Mouse (Mus musculus): Measurements from ENCODE around the gene Zfr.
"Not testable (repeated sequence)": the region's sequence is repeated elsewhere in the genome, so short reads cannot be mapped to it uniquely, and the experiment has no call there.

Zfr gene

DNA sequence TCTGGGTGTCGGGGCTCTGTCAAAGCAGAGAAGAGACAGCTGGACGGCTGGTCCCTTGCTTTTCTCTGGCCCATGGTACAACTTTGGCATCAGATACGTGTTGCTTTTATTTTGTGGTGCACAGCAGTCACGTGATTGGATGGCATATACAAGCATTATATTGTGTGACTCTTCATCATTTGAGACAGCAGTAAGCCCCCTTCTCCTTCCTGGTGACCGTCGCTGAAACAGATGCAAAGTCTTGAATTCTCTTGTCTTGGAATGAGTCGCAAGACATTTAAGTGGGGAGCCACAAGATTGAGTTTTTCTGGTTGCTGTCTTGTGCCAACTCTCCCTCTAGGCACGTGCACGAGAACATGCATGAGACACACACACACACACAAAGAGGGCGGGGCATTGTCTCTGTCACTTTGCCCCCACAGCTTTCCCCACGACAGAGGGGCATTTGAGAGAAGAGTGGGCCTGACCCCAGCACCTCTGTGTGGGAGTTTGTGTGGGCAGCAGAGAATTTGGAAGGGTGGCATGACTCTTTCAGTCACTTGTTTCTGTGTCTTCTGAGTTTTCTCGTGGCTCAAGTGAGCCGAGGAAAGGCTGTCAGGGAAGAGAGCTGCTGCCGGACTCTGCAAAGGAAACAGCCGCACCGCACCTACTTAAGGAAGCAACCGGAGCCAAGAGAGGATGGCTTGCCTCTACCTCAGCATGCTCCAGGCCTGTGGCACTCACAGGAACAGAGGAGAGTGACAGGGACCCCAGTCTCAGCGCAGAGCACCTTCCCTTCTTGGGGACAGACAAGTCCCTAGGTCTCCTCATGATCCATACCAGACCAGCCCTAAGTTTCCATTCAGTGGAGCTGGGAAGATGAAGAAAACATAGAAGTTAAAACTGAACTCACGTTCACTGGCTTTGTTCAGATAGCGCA is 77.4 kb downstream of the Zfr start:
- DNase-seq (ENCODE audit: low spot score in 2 of 2) = no peak

DNA sequence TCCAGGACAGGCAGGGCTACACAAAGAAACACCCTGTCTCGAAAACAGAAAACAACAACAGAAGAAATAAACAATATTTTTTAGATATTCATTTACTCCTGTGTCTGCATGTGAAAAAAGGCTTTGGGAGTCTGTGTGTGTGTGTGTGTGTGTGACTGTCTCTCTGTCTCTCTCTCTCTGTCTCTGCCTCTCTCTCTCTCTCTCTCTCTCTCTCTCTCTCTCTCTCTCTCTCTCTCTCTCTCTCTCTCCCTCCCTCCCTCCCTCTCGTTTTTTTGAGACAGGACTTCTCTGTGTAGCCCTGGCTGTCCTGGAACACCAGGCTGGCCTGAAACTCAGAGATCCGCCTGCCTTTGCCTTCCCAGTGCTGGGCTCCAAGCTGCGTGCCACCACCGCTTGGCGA is 78.3 kb downstream of the Zfr start:
- no peak for DNase-seq (ENCODE audit: low spot score in 2 of 2)

GRCm38 (mm10) chr15:12196410-12197191 is 79.0 kb downstream of the Zfr start:
- DNase-seq (ENCODE audit: low spot score in 2 of 2) = peak; percentile 54 to 57

DNA sequence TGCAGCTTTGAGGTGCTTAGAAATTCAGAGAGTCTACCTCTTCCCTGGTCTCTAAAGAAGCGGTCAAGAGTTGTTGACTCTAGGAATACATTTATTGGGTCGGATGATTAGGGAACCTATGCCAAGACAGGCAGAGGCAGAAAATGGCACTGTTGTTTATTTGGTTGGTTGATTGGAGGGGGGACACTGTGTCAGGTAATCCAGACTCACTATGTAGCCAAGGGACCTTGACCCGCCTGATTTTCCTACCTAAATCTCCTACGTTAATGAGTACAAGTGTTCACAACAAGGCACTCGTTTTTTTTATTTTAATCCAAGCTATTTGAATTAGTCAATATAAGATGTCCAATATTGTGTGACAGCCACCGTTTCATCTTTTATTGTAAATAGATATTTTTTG is 79.7 kb downstream of the Zfr start:
- no peak for DNase-seq (ENCODE audit: low spot score in 2 of 2)

DNA sequence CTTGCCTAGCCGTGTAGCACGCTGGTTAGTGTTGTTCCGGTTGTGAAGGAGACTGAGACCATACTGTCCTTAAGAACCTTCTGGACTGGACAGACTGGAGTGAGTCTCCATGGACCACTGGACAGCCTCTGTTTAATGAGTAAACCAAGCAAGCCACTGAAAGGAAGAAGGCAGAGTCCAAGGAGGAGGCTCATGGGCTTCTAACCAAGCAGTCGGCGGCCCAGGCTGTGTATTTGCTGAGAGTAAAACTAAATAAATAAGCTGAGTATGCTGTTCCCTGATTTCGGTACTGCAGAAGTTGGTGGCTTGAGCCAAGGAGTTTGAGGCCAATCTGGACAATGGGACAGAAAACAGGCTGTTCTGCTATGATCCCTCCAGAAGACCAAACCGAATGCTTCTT is 82.4 kb downstream of the Zfr start:
- DNase-seq (ENCODE audit: low spot score in 2 of 2) = no peak

- DNase-seq (ENCODE audit: low spot score in 2 of 2) = no peak
Measured at GRCm38 (mm10) chr15:12201856-12202255, 84.2 kb downstream of the Zfr start.

- DNase-seq (ENCODE audit: low spot score in 2 of 2) = no peak
Measured at GRCm38 (mm10) chr15:12202456-12202855, 84.8 kb downstream of the Zfr start.

- DNase-seq (ENCODE audit: low spot score in 2 of 2) = not testable (repeated sequence)
Measured at GRCm38 (mm10) chr15:12203008-12203407, 85.4 kb downstream of the Zfr start.

DNA sequence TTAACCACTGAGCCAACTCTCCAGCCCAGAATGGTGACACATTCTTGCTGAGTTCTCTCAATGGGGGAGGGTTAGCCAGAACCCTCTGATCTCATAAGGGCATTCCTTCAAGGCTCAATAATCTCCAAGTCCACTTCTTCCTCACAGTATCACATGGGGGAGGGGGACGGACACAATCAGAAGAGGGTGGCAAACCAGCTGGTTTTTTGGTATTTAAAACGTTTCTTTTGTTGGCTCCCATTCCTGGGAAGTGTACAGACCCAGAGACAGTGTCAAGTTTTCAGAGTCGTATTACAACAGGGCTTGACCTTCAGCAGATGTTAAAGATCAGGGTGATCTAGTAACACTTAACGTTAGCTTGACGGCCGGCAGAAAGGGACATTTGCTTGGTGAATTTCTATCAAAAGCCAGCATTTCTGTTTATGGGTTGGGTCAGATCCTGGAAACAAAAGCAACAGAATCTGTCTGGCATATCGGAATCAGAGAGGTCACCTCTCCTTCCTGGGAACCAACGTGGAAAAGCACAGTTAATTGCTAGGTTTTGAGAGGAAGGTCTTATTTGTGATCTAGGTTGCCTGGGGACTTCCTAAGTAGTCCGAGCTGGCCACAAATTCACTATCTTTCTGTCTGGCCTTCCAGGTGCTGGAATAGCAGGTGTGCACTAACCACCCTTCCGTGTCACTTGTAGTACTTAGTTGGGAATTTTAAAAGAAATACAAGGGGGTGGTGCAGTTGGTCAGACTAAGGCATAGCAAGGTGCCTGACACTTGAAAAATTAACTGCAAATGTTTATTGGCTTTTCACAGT is 86.1 kb downstream of the Zfr start:
- no peak for DNase-seq (ENCODE audit: low spot score in 2 of 2)

DNA sequence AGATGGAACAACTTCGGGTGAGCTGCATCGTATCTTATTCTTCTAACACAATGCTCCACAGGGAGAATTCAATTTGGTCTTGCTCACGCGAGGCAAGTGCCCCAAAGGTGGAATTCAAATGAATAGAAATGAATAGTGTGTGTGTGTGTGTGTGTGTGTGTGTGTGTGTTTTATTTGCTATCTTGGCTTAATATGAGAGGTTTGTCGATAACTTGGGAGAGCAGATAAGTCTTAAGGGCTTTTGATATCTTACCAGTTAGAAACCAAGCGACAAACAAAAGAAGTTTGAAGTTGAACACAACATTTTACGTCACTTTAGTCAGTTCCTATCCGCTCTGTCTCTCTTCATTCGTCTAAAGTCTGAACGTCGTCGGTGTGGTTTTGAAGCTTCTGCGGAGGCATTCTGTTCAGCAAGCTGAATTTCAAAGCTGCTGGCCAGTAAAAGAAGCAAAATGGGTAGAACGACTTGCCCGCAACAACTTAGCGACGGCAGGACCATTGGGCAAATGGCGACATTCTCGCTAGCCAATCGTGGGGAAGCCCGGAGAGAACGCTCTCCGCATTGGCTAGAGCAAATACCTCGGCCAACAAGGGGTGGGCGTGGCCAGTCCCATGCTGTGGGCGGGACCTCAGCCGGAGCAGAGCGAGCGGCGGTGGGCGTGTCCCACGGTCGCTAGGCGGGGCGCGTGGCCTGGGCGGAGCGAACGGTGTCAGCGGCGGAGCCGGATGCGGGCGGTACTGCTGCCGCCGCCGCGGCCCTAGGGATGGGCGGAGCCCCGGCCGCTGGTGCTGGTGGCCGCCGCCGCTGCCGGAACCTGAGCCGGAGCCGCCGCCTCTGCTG is 86.9 kb downstream of the Zfr start, which contains the start of gene Mtmr12:
Mtmr12 (plus strand) TSS at position 710 of the 841 bp plus-strand sequence.
- DNase-seq (ENCODE audit: low spot score in 2 of 2) = peak; percentile 100

GRCm38 (mm10) chr15:12205160-12205901 is 87.7 kb downstream of the Zfr start:
- no peak for DNase-seq (ENCODE audit: low spot score in 2 of 2)

GRCm38 (mm10) chr15:12205902-12206645 is 88.4 kb downstream of the Zfr start:
- no peak for DNase-seq (ENCODE audit: low spot score in 2 of 2)

- no peak for DNase-seq (ENCODE audit: low spot score in 2 of 2)
Measured at GRCm38 (mm10) chr15:12206646-12207222, 89.1 kb downstream of the Zfr start.

GRCm38 (mm10) chr15:12207556-12208090 is 90.0 kb downstream of the Zfr start:
- no peak for DNase-seq (ENCODE audit: low spot score in 2 of 2)

DNA sequence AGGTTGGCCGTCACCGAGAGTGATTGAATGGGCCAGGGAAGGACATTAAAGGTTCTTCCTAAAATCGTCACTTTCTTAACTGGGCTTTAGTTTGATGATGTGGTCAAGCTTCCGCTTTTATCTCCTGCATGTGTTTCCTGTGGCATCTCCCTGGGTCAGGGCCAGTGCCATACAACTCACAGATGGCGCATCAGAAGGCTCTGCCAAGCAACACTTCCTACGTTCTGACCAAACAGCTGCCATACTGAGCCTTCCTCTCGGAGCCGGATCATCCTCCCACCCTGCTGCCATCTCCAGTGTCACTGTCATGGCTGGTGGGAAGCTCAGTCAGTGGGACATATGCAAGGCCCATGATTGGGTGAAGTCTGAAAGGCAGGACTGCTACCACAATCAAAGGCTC is 93.9 kb downstream of the Zfr start:
- no peak for DNase-seq (ENCODE audit: low spot score in 2 of 2)

GRCm38 (mm10) chr15:12212266-12212665 is 94.6 kb downstream of the Zfr start:
- no peak for DNase-seq (ENCODE audit: low spot score in 2 of 2)

DNA sequence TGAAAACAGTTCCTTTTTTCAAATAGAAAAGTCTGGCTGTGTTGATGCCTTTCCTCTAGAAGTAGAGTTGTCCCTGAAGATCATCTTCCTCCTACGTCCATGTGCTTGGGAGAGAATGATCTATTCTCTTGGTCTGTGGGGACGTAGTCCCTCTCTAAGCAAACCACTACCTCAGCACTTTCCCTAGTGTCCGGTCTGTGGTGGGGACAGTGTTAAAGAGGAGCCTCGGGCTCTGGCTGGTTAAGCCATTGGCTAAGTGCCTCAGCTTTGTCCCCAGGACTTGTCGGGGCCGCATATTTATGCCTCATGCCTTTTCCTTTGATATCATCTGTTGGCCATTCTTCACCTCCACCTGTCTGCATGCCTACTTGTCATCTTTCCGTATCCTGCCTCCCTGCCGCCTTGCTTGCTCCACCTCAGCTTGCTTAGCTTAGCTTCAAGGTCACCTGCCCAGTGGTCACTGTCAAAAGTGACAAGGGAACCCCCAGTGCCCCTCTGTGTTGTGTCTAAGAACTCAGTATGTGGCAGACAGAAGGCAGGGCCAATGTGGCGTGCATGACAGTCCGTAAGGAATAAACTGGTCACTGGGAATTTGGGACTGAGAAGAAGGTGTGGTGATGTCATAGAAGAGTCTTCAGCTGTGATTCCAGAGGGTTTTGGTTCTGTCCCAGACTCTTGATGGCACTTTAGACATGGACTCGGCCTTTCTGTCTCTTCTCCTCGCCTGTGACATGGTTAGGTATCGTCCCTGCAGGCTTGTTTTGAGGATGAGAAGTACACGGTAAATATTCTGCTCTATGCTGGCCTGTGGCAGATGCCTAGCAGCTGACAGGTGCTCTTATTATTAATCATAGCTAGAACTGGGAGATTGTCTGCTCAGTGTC is 97.1 kb downstream of the Zfr start:
- no peak for DNase-seq (ENCODE audit: low spot score in 2 of 2)

DNA sequence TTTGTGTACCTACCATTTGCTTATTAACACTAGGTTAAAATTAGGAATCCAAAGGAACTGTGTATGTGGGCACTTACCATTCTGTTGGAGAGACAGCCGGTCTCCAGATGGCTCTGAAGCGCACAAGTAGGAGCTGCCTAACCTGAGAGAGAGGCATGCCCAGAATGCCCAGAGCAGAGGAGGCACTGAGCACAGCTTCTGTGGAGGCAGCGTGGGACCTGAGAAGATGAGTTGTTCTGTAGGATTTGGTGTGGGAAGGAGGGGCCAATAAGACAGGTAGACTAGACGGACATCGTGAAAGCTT is 97.7 kb downstream of the Zfr start:
- no peak for DNase-seq (ENCODE audit: low spot score in 2 of 2)

Measured in urinary bladder, postnatal 36 days (tissue).